Mouse (Mus musculus): ENCODE results near the gene Gm20517.

DNA sequence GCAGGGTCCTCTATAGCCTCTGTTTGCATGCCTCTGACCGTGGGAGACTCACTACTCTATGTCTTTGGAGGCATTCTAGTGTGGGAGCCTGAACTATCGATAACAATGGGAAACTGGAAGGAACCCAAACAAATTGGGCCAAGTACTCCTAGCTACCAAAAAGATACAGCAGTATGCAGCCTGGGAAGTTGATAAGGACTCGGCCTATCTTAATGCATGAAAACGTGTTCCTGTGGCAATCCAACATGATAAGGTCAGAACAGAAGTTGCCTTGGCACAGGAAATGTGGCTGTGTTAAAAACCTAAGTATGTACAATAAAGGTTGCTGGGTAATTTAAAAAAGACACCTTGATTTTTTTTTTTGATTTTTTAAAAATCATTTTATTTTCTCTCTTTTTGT is 109.8 kb downstream of the Gm20517 start:
- no peak for TF ChIP-seq POLR2A (IDR thresholded peaks at IDR 0.05; ENCODE audit: borderline replicate concordance, extremely low read depth, low read depth, low read length)
- no peak for TF ChIP-seq CTCF (IDR thresholded peaks at IDR 0.05; ENCODE audit: insufficient read depth, low read length)
